Mouse (Mus musculus) adrenal gland, postnatal 25 days (tissue): ENCODE data around the gene Herc1. TPM values are rescaled to one million over a fixed set of nuclear protein-coding genes. Genes with fewer than 3 reads are reported as not detected.
A peak's percentile ranks its signal among the peaks of the same experiment; 100 is the strongest.
"Not testable (repeated sequence)": the region's sequence is repeated elsewhere in the genome, so short reads cannot be mapped to it uniquely, and the experiment has no call there.

Experiments used
- DNase-seq: peaks from one replicate; pipeline ENCODE4 v3.0.0; 2021; ENCODE audit warnings: mixed read lengths
- total RNA-seq: library from RNA; stranded (reverse); gene quantifications from 2 replicates; pipeline ENCODE4 v1.2.3, GENCODE M21; 2021

Herc1 gene
- total RNA-seq, 1 experiment from 2014 or later = 52.6 TPM

DNA sequence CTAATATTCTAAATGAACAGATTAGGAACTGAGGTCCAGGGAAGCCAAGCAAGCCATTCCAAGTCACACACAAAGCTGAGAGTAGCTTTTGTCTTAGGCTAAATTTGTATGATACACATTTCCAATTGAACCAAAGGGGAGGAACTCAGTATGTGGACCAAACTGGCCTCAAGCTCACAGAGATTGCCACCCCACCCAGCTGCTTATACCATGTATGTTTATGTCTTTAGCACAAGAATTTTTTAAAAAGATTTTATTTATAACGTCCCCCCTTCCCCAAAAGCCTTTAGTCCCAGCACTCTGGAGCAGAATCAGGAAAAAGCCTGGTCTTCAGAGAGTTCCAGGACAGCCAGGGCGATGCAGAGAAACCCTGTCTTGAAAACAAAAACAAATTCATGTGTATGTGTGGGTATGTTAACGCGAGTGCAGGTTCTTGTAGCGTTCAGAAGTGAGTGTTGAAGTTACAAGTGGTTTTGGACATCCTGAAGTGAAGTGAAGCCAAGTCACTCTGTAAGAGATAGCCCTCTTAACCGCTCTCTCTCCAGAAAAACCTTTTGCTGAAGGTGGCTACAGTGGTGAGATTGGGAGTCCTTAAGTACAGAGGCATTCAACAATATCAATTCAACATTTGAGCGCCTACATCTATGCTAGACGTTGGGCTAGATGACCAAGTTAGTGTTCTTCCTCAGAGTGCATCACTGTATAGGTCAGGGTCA, 948 bp upstream of the Herc1 start:
- DNase-seq = no peak

DNA sequence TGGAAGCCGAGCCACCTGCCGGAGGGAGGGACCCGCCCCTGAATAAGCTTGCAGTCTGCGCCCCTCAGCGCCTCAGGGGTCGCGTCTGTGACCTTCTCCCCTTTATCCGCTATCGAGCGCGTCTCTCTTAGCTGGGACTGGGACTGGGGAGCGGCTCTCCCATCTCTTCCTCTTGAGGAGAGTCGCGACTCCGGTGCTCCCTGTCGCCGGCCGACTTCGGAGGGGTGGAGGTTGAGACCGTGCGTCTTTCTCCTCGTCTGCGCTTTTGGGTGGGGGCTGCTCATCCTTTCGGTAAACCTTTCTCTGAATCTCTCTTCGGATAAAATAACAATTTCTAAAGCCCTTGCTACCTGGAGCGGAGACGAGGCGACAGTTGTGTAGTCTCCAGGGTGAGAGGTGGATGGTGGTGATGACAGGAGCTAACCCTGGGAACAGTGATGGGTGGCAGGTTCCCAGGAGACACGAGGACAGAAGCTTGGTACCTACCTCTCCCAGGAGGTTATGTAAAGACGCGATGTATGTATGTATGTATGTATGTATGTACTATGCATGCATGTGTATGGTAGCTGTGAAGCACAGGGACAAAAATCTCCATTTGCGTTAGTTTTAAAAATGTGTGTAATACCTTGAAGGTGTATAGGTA, 659 bp downstream of the Herc1 start:
- DNase-seq = peak; percentile 43

DNA sequence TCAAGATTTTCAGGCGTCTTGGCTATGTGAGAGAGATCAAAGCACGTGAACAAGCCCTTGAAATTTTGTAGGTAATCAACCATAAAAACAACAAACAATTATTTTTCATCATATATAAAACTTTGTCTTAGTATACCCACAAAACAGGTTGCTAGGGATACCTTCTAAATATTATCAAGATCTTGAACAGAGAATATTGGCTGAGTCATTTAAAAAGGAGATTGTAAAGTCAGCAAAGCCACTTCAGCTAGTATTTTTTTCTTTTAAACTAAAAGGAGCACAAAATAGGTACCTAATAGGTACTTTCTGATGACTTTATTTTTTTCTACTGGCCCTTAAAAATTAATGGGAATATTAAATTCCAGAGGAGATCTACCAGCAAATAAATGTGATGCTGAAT, 2.5 kb downstream of the Herc1 start:
- no peak for DNase-seq

DNA sequence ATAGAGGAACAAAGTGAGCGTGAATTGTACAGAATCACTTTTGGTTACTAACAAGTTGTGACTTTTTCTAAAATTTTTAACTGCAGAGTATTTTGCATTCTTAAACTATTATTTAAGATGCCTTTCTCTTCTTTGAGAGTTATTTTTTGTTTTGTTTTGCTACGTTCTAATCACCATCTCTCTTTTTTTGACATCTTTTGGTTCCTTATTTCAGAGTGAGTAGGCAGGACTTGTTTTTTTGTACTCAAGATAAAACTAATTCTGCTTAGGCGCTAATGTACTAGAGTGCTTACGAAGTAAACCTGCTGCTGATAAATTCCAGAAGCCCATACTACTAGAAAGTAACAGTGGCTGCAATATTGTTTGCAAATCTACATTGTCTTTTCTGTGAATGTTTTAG, 8.9 kb downstream of the Herc1 start:
- DNase-seq = no peak

DNA sequence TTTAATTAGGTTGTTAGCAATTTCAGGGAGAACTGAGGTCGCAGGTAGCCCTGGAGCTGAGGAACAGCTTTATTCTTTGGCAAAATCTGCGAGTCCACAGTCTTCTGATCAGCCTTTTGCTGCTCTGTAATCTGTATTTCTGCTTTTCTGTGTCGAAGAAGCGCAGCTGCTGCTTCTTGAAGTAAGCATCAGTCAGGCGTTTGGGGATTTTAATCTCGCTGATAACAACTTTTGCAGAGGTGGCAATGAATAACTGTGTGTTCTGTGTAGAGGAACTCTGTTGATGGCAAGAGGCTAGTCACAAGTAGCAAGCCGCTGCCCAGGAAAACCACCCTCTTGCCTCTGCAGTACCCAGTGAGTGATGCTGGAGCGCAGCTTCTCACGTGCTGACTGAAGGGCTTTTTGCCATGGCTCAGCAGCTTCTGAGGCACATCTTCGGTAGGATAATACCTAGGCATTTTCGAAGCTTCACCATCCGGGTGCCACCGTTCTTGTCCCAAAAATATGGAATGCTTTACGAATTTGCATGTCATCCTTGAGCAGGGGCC, 10.0 kb downstream of the Herc1 start:
- DNase-seq = no peak

DNA sequence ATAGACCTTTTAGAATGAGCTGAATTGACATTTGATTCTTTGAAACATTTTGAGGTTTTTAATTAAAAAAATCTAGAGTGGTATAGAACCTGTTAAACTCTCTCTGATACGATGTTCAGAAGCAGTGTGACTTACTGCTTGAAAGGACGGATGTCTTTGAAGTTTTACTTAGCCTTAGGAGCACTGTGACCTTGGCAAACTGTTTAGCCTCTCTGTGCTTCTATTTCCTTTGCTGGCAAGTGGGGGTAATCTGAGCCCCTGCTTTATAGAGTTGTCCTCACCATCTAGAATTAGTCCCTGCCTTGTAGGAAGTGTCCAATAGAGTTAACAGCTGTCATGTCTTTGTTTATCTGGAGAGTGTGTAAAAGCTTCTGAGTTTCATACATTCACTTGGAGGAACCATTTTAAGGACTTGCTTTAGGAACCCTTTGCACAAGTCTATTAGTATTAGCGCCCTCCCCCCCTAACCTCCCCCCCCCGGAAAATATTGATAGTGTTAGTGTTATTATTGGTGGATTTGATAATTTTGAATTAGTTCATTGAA, 18.7 kb downstream of the Herc1 start:
- DNase-seq = no peak

DNA sequence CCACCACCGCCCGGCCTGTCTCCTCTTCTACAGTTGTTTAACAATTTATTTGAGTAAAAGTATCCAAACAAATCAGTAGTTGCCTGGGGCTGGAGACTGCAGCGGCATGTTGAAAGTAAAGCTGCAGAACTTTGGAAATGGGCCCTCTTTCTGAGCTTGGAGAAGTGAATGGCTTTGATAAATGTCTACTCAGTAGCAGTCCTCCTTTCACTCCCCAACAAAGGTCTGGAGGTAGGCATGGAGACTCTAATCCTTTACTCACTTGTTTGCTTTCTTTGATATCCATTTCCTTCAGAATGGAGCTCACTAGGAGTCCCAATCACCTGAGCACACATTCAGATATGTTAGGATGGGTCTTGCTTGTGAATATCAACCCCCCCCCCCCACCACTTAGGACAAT, 20.1 kb downstream of the Herc1 start:
- DNase-seq = no peak

DNA sequence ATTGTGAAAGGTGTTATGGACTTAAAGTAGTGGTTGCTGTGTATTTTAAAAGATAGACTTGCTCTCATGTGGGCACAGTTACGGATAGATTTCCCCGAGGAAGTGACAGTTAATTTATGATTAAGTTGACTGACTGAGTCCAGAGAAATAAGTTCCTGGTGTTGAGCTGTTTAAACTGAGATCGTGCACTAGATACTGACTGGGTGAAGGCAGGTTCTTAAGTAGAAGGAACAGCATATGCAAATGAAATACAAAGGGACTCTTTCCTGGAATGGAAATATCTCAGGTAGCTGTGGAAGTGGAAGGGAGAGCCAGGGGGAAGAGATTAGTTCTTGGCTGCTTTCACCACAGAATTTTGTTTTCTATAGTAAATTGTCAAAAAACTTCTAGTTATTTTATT, 20.6 kb downstream of the Herc1 start:
- DNase-seq = no peak

DNA sequence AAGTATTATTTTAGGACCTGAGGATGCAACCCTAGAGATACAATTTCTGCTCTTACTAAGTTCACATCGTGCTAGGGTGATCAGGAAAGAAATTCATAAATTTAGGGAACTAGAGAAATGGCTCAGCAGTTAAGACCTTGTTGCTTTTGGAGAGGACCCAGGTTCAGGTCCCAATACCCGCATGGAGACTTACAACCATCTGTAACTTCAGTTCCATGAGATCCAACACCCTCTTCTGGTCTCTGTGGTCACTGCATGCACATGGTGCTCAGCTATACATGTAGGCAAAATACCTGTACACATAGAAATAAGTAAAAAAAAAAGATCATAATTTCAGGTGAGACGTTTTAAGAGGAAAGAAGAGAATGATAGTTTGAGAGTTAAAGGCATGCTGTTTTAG, 23.2 kb downstream of the Herc1 start:
- no peak for DNase-seq

DNA sequence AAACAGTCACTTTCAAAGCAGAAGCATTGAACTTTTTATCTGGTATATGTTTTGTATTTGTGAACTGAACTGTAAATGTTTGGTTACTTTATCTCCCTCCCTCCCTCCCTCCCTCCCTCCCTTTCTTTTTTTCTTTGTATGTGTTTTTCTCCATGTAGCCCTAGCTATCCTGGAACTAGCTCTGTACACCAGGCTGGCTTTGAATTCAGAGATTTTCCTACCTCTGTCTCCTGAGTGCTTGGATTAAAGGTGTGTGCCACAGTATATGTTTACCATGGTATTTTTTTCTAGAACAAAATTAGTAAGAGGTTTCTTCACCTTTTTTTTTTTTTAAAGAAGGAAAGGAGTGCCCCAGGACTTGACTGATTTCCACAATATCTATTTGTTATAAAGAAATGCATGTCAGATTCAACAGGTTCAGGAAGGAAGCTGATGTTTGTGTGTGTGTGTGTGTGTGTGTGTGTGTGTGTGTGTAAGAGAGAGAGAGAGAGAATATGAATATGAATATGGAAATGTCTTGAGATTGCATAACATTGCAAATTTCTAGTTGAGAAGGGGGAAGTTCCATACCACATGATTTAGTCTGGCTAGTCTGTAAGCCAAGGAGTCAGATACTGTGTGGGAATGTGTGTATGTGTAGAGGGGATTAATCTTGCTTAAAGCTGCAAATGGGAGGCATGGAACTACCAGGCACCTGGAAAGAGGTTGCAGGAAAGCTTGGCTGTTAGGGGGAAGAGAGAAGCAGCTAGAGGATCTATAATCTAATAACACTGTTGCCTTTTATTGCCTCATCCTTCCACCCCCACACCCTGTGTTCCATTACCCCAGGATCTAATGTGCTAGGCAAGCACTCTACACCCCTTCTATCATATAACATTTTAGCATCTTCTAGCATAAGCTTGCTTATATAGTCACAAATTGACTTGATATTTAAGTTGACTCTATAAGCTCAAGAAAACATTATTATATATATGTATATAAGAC, 24.5 kb downstream of the Herc1 start:
- DNase-seq = no peak

DNA sequence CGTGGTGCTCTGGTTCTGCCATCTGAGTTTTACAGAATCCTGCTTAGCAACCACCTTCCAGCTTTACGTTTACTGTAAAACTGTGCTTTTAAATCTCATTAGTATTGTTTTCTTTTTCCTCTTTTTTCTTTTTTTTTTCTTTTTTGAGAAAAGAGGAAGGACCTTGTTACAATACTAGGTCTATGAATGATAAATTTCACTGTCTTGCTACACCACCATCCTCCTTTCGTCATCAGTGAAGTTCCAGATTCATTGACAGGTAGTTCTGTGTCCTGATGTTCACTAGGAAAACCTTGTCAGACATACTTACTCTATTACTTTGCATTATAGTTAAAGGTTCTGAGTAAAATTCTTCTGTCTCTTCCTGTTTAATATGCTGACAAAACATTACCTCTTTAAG, 33.2 kb downstream of the Herc1 start:
- DNase-seq = no peak

DNA sequence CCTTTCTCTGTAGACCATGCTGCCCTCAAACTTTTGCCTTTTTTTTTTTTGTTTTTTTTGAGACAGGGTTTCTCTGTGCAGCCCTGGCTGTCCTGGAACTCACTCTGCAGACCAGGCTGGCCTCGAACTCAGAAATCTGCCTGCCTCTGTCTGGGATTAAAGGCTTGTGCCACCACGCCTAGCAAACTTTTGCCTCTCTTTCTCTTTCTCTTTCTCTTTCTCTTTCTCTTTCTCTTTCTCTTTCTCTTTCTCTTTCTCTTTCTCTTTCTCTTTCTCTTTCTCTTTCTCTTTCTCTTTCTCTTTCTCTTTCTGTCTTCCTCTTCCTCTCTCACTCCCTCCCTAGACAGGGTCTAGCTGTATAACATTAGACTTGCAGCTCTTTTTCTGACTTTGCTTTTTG, 40.1 kb downstream of the Herc1 start:
- not testable (repeated sequence) for DNase-seq

DNA sequence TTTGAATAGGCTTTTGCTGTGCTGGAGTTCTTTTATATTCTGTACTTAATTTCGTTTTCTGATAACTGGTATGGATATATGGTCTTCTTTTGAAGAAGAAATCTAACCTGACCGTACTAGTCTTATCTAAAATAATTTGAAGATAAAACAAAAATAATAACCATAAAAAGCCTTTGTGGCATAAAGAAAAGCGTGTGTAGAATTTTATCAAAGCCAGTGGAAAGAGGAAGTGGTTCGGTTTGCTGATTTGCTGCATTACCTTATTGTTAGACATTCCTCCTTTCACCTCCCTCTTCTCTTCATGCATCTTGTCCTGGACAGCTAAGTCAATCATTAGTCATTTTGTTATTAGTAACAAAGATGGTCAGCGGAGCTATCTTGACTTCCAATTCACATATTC, 43.1 kb downstream of the Herc1 start:
- DNase-seq = no peak

DNA sequence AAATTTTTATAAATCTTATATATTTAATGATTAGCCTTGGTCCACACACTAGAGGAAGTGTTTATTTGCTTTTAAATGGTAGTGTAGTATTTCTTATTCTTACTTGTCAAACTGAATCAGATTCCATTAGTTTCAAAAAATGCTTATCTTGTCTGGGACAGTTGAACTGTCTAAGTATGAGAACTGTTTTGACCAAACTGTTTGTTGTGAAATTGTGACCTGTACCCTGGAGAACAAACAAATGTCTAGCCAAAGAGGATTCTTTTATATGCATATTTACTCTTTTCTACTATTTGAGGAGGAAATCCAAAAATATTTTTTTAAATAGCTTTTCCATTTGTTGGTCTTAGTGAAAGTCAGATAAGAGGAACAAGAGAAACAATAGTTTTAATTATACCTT, 73.2 kb downstream of the Herc1 start:
- DNase-seq = no peak

DNA sequence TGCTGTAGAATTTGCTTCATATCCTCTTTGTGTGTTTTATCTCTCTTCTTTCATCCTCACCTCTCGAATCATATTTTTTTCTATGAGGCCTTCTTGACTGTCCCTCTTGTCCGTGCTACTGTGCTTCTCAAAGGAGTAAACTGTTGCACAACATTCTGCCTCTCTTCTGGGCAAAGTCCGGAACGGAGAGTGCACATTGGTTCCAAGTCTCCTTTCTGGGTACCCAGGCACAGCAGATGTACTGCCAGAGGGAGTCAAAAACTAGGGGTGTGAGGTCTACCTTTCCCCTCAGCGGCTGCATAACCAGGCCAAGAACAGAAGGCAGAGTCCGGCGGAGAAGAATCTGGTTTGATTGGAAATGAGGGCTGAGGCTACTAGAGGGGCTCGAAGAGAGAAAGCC, 89.8 kb downstream of the Herc1 start:
- DNase-seq = no peak

DNA sequence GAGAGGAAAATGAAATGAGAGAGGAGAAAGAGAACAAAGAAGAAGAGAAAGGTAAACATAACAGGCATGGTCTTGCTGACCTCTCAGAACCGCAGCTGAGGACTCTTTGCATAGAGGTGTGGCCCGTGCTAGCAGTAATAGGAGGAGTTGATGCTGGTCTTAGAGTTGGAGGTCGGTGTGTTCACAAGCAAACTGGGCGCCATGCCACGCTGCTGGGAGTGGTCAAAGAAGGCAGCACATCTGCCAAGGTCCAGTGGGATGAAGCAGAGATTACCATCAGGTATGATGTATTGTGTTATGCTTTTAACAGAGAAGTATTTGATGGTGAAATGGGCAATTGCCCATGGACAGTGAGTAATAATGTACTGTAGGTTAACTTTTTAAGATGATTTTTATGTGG, 98.0 kb downstream of the Herc1 start:
- DNase-seq = no peak

DNA sequence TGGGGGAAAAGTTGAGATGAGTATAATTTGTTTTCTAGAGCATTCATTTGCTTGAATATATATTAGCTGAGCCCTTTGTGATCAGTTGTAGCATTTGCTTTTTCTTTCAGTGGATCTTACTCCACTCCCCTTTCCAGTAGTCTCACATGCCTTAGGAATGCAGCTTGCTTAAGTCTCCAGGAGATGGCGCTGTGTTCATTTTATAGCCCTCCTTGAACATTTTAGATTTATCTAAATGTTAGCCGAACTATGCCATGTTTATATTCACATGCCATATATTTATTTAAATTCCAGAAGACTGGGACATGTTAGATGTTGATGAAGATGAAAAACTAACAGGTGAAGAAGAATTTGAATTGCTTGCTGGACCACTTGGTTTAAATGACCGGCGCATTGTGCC, 114.8 kb downstream of the Herc1 start:
- DNase-seq = peak; percentile 5

DNA sequence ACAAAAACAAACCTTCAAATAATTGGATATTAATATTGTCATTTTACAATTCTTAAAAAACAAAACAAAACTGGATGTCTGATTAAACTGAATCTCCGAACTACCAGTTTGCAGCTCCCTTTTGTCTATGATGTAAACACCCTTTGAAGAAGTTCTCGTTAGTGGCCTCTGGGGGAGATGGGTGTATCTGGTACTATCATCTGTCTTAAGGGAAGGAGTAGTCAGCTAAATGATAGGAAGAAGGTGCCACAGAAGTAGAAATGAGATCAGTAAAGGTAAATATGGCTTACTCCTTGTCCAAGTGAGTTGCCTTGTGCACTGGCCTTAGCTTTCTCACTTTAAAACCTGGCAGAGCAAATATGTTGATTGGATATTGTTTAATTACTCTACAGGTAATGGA, 127.5 kb downstream of the Herc1 start:
- DNase-seq = no peak

DNA sequence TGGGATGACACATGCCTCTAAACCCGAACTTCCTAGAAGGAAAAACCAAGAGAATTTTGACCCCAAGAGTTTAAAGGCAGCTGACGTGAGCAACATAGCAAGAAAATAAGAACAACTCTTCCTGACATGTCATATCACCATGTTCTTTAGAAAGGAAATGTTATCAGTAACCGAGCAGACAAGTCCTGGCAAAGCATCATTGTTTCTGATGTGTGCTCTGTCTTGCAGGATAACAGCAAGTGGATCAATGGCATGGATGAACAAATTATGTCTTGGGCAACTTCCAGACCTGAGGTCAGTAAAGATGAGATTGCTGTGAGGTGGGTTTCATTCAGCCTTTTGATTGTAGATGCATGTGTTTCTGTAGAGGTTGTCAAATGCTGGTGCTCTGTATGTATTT, 133.2 kb downstream of the Herc1 start:
- no peak for DNase-seq

DNA sequence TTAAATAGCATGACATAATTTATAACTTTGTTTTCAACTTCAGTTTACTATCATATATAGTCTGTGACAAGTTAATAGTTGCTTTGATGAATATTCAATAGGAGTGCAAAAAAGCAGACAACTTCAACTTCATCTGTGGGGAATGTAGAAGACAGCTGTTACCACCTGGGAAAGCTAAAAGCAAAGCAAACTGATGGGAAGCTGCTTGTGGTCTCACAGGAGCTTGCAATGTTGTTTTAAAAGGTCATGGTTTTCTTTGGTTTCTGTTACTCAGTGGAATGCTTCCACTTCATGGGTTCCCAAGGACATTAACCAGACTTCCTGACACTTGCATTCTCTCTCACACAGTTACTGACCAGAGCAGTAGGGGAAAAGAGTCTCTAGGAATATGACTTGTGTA, 138.5 kb downstream of the Herc1 start:
- no peak for DNase-seq

DNA sequence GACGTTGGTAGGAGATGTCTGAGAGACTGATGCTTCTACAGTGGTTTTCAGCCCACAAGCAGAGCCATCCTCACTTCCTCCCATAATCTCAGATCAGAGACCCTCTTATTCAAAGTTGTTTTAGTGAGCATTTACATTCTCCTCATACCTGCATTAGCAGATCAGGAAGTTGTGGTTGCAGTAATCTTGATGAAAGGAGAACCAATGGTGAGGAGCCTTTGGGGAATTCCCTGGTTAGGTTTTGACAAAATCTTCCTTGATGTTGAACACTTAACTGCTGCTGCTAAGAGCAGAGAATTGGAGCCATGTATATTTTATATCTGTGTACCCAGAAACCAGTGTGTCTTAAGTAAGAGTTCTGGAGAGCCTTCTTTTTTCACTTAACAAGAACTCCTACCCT, 142.1 kb downstream of the Herc1 start:
- no peak for DNase-seq

DNA sequence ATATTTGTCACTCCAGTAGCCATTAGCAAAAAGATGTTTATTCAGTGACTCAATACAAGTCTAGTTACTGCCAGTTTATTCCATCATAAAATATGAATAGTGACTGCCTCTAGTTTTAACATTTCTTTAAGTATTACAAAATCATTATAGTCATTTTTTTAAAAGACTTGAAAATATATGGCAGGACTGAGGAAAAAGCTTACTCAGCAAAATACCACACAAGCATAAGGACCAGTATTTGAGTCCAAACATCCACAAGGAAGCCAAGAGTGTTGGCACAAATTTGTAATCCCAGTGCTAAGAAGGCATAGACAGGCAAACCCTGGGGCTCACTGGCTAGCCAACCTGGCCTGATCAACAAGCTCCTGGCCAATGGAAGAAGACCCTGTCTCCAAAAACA, 143.7 kb downstream of the Herc1 start:
- no peak for DNase-seq

DNA sequence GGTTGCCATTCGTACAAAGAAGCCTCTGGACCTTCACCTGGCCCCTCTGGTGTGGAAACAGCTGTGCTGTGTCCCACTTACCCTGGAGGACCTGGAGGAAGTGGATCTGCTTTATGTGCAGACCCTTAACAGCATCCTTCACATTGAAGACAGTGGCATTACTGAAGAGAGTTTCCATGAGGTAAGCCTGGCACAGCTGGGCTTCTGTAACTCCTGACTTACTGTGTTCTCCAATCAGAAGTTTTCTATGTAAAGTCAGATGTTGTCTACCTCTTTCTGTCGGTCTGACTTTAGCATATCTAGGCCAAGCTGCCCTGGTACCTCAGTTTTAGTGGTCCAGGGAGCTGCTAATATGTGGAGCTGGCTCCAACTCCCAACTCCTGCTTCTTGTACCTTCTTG, 151.0 kb downstream of the Herc1 start:
- no peak for DNase-seq
